8 mouse cellular contexts compared by ENCODE assay signal in genomic region chr2:150749283-150749682, GRCm38 (mm10). TPM values are rescaled to one million over a fixed set of nuclear protein-coding genes. Genes with fewer than 3 reads are reported as not detected.
DNase-seq lines count a peak whose midpoint lies in the region; ATAC-seq and TF ChIP-seq lines count a peak whose summit lies in the region.

No protein-coding gene starts in this region.

- H3K27me3 ChIP-seq in forebrain, embryonic 11.5 days (ENCODE audit: control insufficient read depth, insufficient read depth, low read length), result peaks cover 2% of the 10 kb centered on the region; the same call in 1 of the 2 replicates
- no peaks in the 10 kb centered on the region for H3K27me3 ChIP-seq in kidney, postnatal 0 days (ENCODE audit: insufficient read depth, low read length)
- H3K27me3 ChIP-seq in megakaryocyte, embryonic 14.5 days (replicated peaks), result peaks cover 18% of the 10 kb centered on the region

- peak; percentile 51 for ATAC-seq in frontal cortex, adult (ENCODE audit: low TSS enrichment)
- peak; percentile 84 for ATAC-seq in forebrain, embryonic 11.5 days (replicated peaks; ENCODE audit: low FRiP score)
- peak; percentile 75 for ATAC-seq in kidney, postnatal 0 days (replicated peaks; ENCODE audit: low FRiP score, low read depth)
- ATAC-seq in erythroid progenitor cell, adult 5-6 weeks (replicated peaks; ENCODE audit: low FRiP score, poor library complexity, severe bottlenecking), result no peak

- in situ Hi-C loops in ES-E14 (cut with MboI; ENCODE audit: low sequenced_read_pairs in 2 of 2, unreplicated experiment in 2 of 2), result loop anchor here in 1 of 2 experiments (5.0 kb wide), 1 partner anchor 72 kb away; no protein-coding TSS in a partner anchor

- H3K36me3 ChIP-seq in ES-E14 (ENCODE audit: control insufficient read depth, insufficient read depth, low read length, poor library complexity, severe bottlenecking), result peaks cover 8% of the 10 kb centered on the region; the same call in 1 of the 2 replicates
- H3K36me3 ChIP-seq in forebrain, embryonic 11.5 days (ENCODE audit: control insufficient read depth, insufficient read depth, low read length), result no peaks in the 10 kb centered on the region
- H3K36me3 ChIP-seq in kidney, postnatal 0 days (ENCODE audit: insufficient read depth, low read length), result no peaks in the 10 kb centered on the region
- peaks cover 30% of the 10 kb centered on the region for H3K36me3 ChIP-seq in megakaryocyte, embryonic 14.5 days (replicated peaks; ENCODE audit: low read length)

- WGBS in forebrain, embryonic 11.5 days, result under 1% methylated on average over 24 of the region's 24 CpGs
- under 1% methylated on average over 24 of the region's 24 CpGs for WGBS in kidney, postnatal 0 days

- H3K4me1 ChIP-seq in ES-E14 (ENCODE audit: control insufficient read depth in 2 of 2, insufficient read depth in 2 of 2, low read length in 2 of 2, poor library complexity in 1 of 2), result peaks cover 2 to 5% of the 10 kb centered on the region in 2 experiments; a peak in 2 of 4 replicates
- H3K4me1 ChIP-seq in forebrain, embryonic 11.5 days (replicated peaks; ENCODE audit: control insufficient read depth, insufficient read depth, low read length), result peaks cover 2% of the 10 kb centered on the region; the same call in 1 of the 2 replicates
- 0 out of 2 replicates have a peak, but pooled peaks cover 4% of the 10 kb centered on the region for H3K4me1 ChIP-seq in kidney, postnatal 0 days (replicated peaks; ENCODE audit: insufficient read depth, low read length)
- H3K4me1 ChIP-seq in megakaryocyte, embryonic 14.5 days, result peaks cover 63% of the 10 kb centered on the region

- peak overlapping the region; percentile 77 for H3K9ac ChIP-seq in ES-E14 (ENCODE audit: insufficient read depth, low read depth, low read length, poor library complexity, severe bottlenecking)
- H3K9ac ChIP-seq in forebrain, embryonic 11.5 days (ENCODE audit: low read length), result peak overlapping the region; percentile 72
- H3K9ac ChIP-seq in kidney, postnatal 0 days (ENCODE audit: low read depth, low read length), result peak overlapping the region; percentile 57

- no peaks in the 10 kb centered on the region for H3K9me3 ChIP-seq in ES-E14 (ENCODE audit: control insufficient read depth, insufficient read depth, low read depth, low read length)
- no peaks in the 10 kb centered on the region for H3K9me3 ChIP-seq in forebrain, embryonic 11.5 days (ENCODE audit: control insufficient read depth, low read length)
- H3K9me3 ChIP-seq in kidney, postnatal 0 days (replicated peaks; ENCODE audit: low read length), result no peaks in the 10 kb centered on the region
- no peaks in the 10 kb centered on the region for H3K9me3 ChIP-seq in megakaryocyte, embryonic 14.5 days

- no peak overlapping the region for H3K27ac ChIP-seq in ES-E14 (ENCODE audit: insufficient read depth, low read depth, low read length, poor library complexity, severe bottlenecking)
- H3K27ac ChIP-seq in forebrain, embryonic 11.5 days (ENCODE audit: low read depth, low read length), result 0 out of 2 replicates have a peak overlapping the region, but pooled peaks have one; percentile 18
- H3K27ac ChIP-seq in kidney, postnatal 0 days, result peak overlapping the region; percentile 62; the same call in 1 of the 2 replicates

- DNase-seq in frontal cortex, postnatal 25 days (ENCODE audit: low spot score in 2 of 2), result no peak
- DNase-seq in ES-E14 (ENCODE audit: low read depth, low spot score), result no peak
- DNase-seq in forebrain, embryonic 11.5 days (ENCODE audit: low spot score), result peak; percentile 76
- peak; percentile 54 for DNase-seq in kidney, postnatal 0 days (ENCODE audit: low spot score)
- no peak for DNase-seq in left cerebral cortex, adult 9 months (ENCODE audit: low spot score in 2 of 2)

- H3K4me3 ChIP-seq in ES-E14 (ENCODE audit: insufficient read depth in 1 of 2, low read depth in 1 of 2, low read length in 2 of 2, poor library complexity in 1 of 2, severe bottlenecking in 1 of 2), result peak overlapping the region; percentile 61 to 74
- peak overlapping the region; percentile 61 for H3K4me3 ChIP-seq in forebrain, embryonic 11.5 days (ENCODE audit: low read depth, low read length)
- H3K4me3 ChIP-seq in kidney, postnatal 0 days (replicated peaks; ENCODE audit: low read depth, low read length), result peak overlapping the region; percentile 54
- peak overlapping the region; percentile 98 for H3K4me3 ChIP-seq in megakaryocyte, embryonic 14.5 days (replicated peaks)

- peak overlapping the region; percentile 99 for H3K4me2 ChIP-seq in forebrain, embryonic 11.5 days (ENCODE audit: low read depth, low read length, severe bottlenecking)
- peak overlapping the region; percentile 94 for H3K4me2 ChIP-seq in kidney, postnatal 0 days (ENCODE audit: low read length)

- TF ChIP-seq CTCF in kidney, postnatal 0 days (IDR thresholded peaks at IDR 0.05; ENCODE audit: low read depth), result no peak

TF ChIP-seq in ES-E14, 5 proteins besides CTCF, POLR2A, EP300 and RAD21:
- TF ChIP-seq CHD2 (IDR thresholded peaks at IDR 0.05; ENCODE audit: low read depth, low read length), result no peak
- no peak for TF ChIP-seq HCFC1 (IDR thresholded peaks at IDR 0.05; ENCODE audit: borderline replicate concordance, insufficient read depth, low read length)
- TF ChIP-seq ZC3H11A (IDR thresholded peaks at IDR 0.05; ENCODE audit: borderline replicate concordance, low read depth, low read length), result no peak

RNA-seq across cellular contexts. Expression of gene Entpd6, which starts 0.4 kb away (rescaled TPM):
- 54.3 and 92.3 TPM in 2 replicates for total RNA-seq in ES-E14 (2012; rRNA removed)
- polyA plus RNA-seq in forebrain, embryonic 11.5 days (2014; fragmentation: Nextera tagmentation; extraction: Ambion mirVana), result 27.0 and 28.8 TPM in 2 replicates
- 16.3 and 18.3 TPM in 2 replicates for polyA plus RNA-seq in kidney, postnatal 0 days (2015; fragmentation: Nextera tagmentation; extraction: Ambion mirVana)
- 5.0 and 11.9 TPM in 2 replicates for polyA plus RNA-seq in megakaryocyte, embryonic 14.5 days (2012; ENCODE audit: insufficient read depth, low replicate concordance)
- 1.1 and 1.7 TPM in 2 replicates for total RNA-seq in erythroid progenitor cell, adult 5-6 weeks (2015; ENCODE audit: low replicate concordance)
- 1.7 TPM in 1 of 2 replicates, not detected in the other for total RNA-seq in erythroid progenitor cell, adult 5-6 weeks (2017; ENCODE audit: low replicate concordance)

RNA-seq across cellular contexts. Expression of gene Pygb, which starts 37.3 kb away (rescaled TPM):
- total RNA-seq in ES-E14 (2012; rRNA removed), result 10.4 and 10.8 TPM in 2 replicates
- polyA plus RNA-seq in forebrain, embryonic 11.5 days (2014; fragmentation: Nextera tagmentation; extraction: Ambion mirVana), result 55.6 and 59.4 TPM in 2 replicates
- 53.3 and 58.4 TPM in 2 replicates for polyA plus RNA-seq in kidney, postnatal 0 days (2015; fragmentation: Nextera tagmentation; extraction: Ambion mirVana)
- 7.5 and 43.3 TPM in 2 replicates for polyA plus RNA-seq in megakaryocyte, embryonic 14.5 days (2012; ENCODE audit: insufficient read depth, low replicate concordance)
- total RNA-seq in erythroid progenitor cell, adult 5-6 weeks (2015; ENCODE audit: low replicate concordance), result 2.1 and 3.6 TPM in 2 replicates
- 3.6 and 7.3 TPM in 2 replicates for total RNA-seq in erythroid progenitor cell, adult 5-6 weeks (2017; ENCODE audit: low replicate concordance)

Comparison
In these comparisons a context has a peak if more than half of its experiments do, and no peak if none do; other contexts are left out.
1. DNase-seq: peak in forebrain, embryonic 11.5 days (single experiment) and kidney, postnatal 0 days (single experiment); none in frontal cortex, postnatal 25 days (0 of 2), ES-E14 (single experiment) and left cerebral cortex, adult 9 months (0 of 2).
2. Peak in every context shown above with its lines, with median percentiles within 50 percentile points of each other: H3K4me3 ChIP-seq and H3K9ac ChIP-seq.